Mouse (Mus musculus) limb, embryonic 10.5 days (tissue): ENCODE results near the gene Exoc3l4. TPM values are rescaled to one million over a fixed set of nuclear protein-coding genes. Genes with fewer than 3 reads are reported as not detected.

Experiments
- DNase-seq: peaks from one replicate; pipeline ENCODE4 v3.0.0-alpha.2; 2017; ENCODE audit warnings: low spot score
- H3K27ac ChIP-seq: fragments of 300-500 bp; sonication (generic); 2 replicates; pipeline ENCODE4 v1.5.1; 2016; ENCODE audit warnings: mild to moderate bottlenecking
- H3K27me3 ChIP-seq: fragments of 300-500 bp; sonication (generic); 2 replicates; pipeline ENCODE4 v1.6.1; 2016; ENCODE audit warnings: low read depth, mild to moderate bottlenecking; ENCODE audit not compliant: poor library complexity, severe bottlenecking
- H3K36me3 ChIP-seq: fragments of 300-500 bp; sonication (generic); 2 replicates; pipeline ENCODE4 v1.6.1; 2016; ENCODE audit warnings: mild to moderate bottlenecking, moderate library complexity
- H3K4me1 ChIP-seq: fragments of 300-500 bp; sonication (generic); 2 replicates; pipeline ENCODE4 v1.6.1; 2016
- H3K4me3 ChIP-seq: fragments of 300-500 bp; sonication (generic); 2 replicates; pipeline ENCODE4 v1.5.1; 2016; ENCODE audit warnings: mild to moderate bottlenecking, moderate library complexity
- H3K9me3 ChIP-seq: fragments of 300-500 bp; sonication (generic); replicated peaks from 2 replicates; pipeline ENCODE4 v1.6.1; 2016; ENCODE audit warnings: mild to moderate bottlenecking
- WGBS: fragments of 180-500 bp; shearing (Covaris S2); methylation state at CpG from one replicate; pipeline ENCODE4 v1.1.7; 2016; 5-methylcytosine and 5-hydroxymethylcytosine counted together
- polyA plus RNA-seq: library from polyadenylated mRNA; unstranded; fragments of >200 nt; fragmentation: Nextera tagmentation; extraction: Ambion mirVana; gene quantifications from 2 replicates; pipeline ENCODE4 v1.2.1, GENCODE M21; 2016

Gene Exoc3l4
- polyA plus RNA-seq, 1 experiment from 2014 or later = 5.1 TPM

DNA sequence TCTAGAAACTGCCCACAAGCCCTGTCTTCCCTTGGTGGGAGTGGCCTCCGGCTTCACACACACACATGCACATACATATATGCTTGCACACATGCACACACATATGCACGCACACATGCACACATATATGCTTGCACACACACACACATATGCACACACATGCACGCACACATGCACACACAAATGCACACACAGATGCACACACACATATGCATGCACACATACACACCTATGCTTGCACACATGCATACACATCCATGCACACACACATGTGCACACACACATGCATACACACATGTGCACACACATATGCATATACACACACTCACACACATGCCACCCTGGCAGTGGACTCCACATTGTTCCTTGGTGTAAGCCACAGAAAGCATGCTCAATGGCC lies 57.6 kb downstream of the Exoc3l4 start:
- Histone ChIP-seq H3K4me3 (no peak overlapping the region), H3K27me3 (peaks cover 5% of the 10 kb centered on the region), H3K4me1 (peaks cover 13% of the 10 kb centered on the region), H3K27ac (no peak overlapping the region), H3K9me3 (no peaks in the 10 kb centered on the region), H3K36me3 (no peaks in the 10 kb centered on the region)
- 92% methylated on average over 3 of the region's 3 CpGs for WGBS
- DNase-seq = no peak

DNA sequence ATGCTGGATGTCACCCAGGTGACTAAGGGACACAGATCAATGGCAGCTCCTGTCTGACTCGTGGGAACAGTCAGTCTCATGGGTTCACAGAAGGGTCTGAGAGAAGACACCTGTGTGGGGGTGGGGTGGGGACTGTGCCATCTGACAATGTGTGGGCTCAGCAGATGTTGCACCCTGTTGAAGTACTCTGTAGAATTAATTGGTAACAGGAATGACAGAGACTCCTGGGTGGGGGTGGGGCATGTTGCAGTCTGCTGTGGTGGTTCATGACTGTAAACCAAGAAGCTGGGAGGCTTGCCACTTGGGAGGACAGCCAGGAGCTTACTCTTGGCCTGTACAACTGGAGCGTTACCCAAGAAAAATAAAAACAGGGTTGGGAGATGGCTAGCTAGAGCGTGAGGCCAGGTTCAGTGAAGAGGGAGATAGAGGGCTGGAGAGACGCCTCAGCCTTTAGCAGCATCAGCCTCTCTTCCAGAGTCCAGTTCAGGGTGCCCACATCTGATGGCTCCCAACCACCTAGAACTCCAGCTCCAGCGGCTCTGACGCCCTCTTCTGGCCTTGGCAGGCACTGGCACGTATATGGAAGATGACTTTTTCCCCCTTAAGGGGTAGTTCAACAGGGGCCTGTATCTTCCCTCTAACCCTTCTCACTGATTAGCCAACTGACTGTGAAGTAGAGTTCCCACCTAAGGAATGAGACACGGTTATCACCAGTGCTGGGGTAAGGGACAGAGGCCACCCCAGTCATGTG lies 58.3 kb downstream of the Exoc3l4 start:
- no peak overlapping the region for H3K27ac ChIP-seq
- H3K27me3 ChIP-seq = 0 out of 2 replicates have a peak, but pooled peaks cover 4% of the 10 kb centered on the region
- WGBS = 62% methylated on average over 8 of the region's 8 CpGs
- no peaks in the 10 kb centered on the region for H3K36me3 ChIP-seq
- H3K4me1 ChIP-seq = peaks cover 13% of the 10 kb centered on the region
- H3K9me3 ChIP-seq = no peaks in the 10 kb centered on the region
- H3K4me3 ChIP-seq = no peak overlapping the region
- DNase-seq = no peak

DNA sequence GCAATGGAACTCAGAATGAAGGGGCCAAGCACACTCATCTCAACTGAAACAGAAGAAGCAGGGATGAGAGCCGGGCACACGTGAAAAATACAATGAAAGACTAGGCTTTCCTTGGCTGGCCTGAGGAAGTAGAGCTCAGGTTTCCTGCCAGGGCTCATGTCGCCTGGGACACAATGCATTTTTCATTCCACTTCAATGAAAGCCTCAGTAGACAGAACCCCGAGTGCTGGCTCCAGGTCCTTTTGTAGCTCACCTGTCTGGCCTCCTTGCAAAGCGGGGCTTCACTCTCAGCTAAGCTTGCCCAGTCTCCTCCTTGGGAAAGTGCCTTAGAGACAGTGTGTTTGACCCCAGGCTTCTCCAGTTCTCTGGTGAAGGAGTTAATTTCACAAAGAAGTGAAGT lies 62.1 kb downstream of the Exoc3l4 start:
- Histone ChIP-seq H3K4me1 (peaks cover 18% of the 10 kb centered on the region), H3K27me3 (peaks cover 29% of the 10 kb centered on the region), H3K36me3 (no peaks in the 10 kb centered on the region), H3K4me3 (no peak overlapping the region), H3K9me3 (no peaks in the 10 kb centered on the region), H3K27ac (no peak overlapping the region)
- WGBS = 63% methylated on average over 5 of the region's 5 CpGs
- DNase-seq = no peak

DNA sequence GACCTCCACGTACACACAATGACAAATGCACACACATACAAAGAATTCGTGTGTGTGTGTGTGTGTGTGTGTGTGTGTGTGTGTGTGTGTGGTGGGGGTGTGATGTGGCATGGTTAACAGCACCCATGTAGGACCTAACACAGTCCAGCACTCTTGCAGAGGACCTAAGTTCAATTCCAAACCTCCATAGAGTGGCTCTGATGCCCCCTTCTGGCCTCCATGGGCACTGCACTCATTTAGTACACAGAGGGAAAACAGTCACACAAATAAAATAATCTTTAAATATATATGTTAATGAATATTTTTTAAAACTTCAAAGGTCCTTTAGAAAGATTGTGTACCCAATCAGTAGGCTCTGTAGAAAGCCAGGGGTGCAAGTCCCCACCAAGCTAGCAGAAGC lies 63.1 kb downstream of the Exoc3l4 start:
- H3K9me3 ChIP-seq = no peaks in the 10 kb centered on the region
- peaks cover 15% of the 10 kb centered on the region for H3K4me1 ChIP-seq
- no peak for DNase-seq
- H3K27ac ChIP-seq = no peak overlapping the region
- 60% methylated on average over 2 of the region's 2 CpGs for WGBS
- H3K4me3 ChIP-seq = no peak overlapping the region
- H3K36me3 ChIP-seq = no peaks in the 10 kb centered on the region
- H3K27me3 ChIP-seq = peaks cover 37% of the 10 kb centered on the region

Other genes starting within 250 kb of the Exoc3l4 start
- not detected in 2 replicates for gene 4930595D18Rik, start 232.5 kb upstream of the Exoc3l4 start, polyA plus RNA-seq
- gene Amn, start 145.9 kb upstream of the Exoc3l4 start, polyA plus RNA-seq = 0.30 and 0.33 TPM in 2 replicates
- 30.4 and 32.0 TPM in 2 replicates for gene Cdc42bpb, start 39.3 kb upstream of the Exoc3l4 start, polyA plus RNA-seq
- gene Lbhd2, start 10.2 kb upstream of the Exoc3l4 start, polyA plus RNA-seq = not detected in 2 replicates
- gene Tnfaip2, start 25.5 kb downstream of the Exoc3l4 start, polyA plus RNA-seq = 4.3 and 6.0 TPM in 2 replicates
- 11.4 and 13.7 TPM in 2 replicates for gene Gm266, start 68.8 kb downstream of the Exoc3l4 start, polyA plus RNA-seq
- 669 and 688 TPM in 2 replicates for gene Eif5, start 121.0 kb downstream of the Exoc3l4 start, polyA plus RNA-seq
- 47.4 and 50.6 TPM in 2 replicates for gene Mark3, start 157.5 kb downstream of the Exoc3l4 start, polyA plus RNA-seq